Mouse (Mus musculus) E14TG2a.4 (cell line): Measurements from ENCODE around the gene Podxl2.

Experiments used
- H3K27me3 ChIP-seq: 2 replicates; pipeline ENCODE4 v1.6.1; 2014; ENCODE audit warnings: low read length, control low read depth; ENCODE audit not compliant: insufficient read depth
- H3K36me3 ChIP-seq: 2 replicates; pipeline ENCODE4 v1.6.1; 2014; ENCODE audit warnings: low read length, control low read depth; ENCODE audit not compliant: insufficient read depth
- H3K4me1 ChIP-seq: replicated peaks from 2 replicates; pipeline ENCODE4 v1.6.1; 2014; ENCODE audit warnings: low read depth, low read length, control low read depth
- H3K4me3 ChIP-seq: replicated peaks from 2 replicates; pipeline ENCODE4 v1.5.1; 2014; ENCODE audit warnings: mild to moderate bottlenecking, low read length
- H3K9me3 ChIP-seq: 2 replicates; pipeline ENCODE4 v1.6.1; 2014; ENCODE audit warnings: low read length, control low read depth
- CTCF ChIP-seq: conservative IDR thresholded peaks from 2 replicates; pipeline ENCODE4 v1.5.1; 2014; ENCODE audit warnings: low read length
- NANOG ChIP-seq: IDR thresholded peaks from 2 replicates; pipeline ENCODE4 v1.6.1; 2014; ENCODE audit warnings: borderline replicate concordance, low read length, mixed read lengths
- POU5F1 ChIP-seq: IDR thresholded peaks from 2 replicates; pipeline ENCODE4 v1.6.1; 2014; ENCODE audit warnings: low read length, borderline replicate concordance

Podxl2 gene

GRCm38 (mm10) chr6:88844901-88845565 lies 29.8 kb downstream of the Podxl2 start:
- Histone ChIP-seq H3K9me3 (no peaks in the 10 kb centered on the region), H3K4me3 (no peak overlapping the region), H3K27me3 (no peaks in the 10 kb centered on the region), H3K36me3 (no peaks in the 10 kb centered on the region), H3K4me1 (peaks cover 57% of the 10 kb centered on the region)
- TF ChIP-seq NANOG (no peak), CTCF (no peak), POU5F1 (no peak)

GRCm38 (mm10) chr6:88843781-88844725 lies 30.8 kb downstream of the Podxl2 start:
- H3K36me3 ChIP-seq = peaks cover 3% of the 10 kb centered on the region
- peak overlapping the region; percentile 98; the same call in 1 of the 2 replicates for H3K4me3 ChIP-seq
- H3K4me1 ChIP-seq = peaks cover 58% of the 10 kb centered on the region
- H3K27me3 ChIP-seq = no peaks in the 10 kb centered on the region
- no peaks in the 10 kb centered on the region for H3K9me3 ChIP-seq
- no peak for TF ChIP-seq POU5F1
- TF ChIP-seq NANOG = no peak
- no peak for TF ChIP-seq CTCF

- Histone ChIP-seq H3K27me3 (no peaks in the 10 kb centered on the region), H3K4me3 (peak overlapping the region; percentile 98), H3K36me3 (peaks cover 11% of the 10 kb centered on the region), H3K9me3 (no peaks in the 10 kb centered on the region), H3K4me1 (peaks cover 60% of the 10 kb centered on the region)
- TF ChIP-seq NANOG = no peak
- no peak for TF ChIP-seq CTCF
- TF ChIP-seq POU5F1 = no peak
These were observed 31.6 kb downstream of the Podxl2 start for GRCm38 (mm10) chr6:88843241-88843640.

- peaks cover 64% of the 10 kb centered on the region for H3K4me1 ChIP-seq
- H3K27me3 ChIP-seq = no peaks in the 10 kb centered on the region
- no peaks in the 10 kb centered on the region for H3K9me3 ChIP-seq
- no peak for TF ChIP-seq CTCF
- no peak for TF ChIP-seq POU5F1
- TF ChIP-seq NANOG = no peak
- H3K4me3 ChIP-seq = peak overlapping the region; percentile 98
- peaks cover 16% of the 10 kb centered on the region for H3K36me3 ChIP-seq
These were observed 32.1 kb downstream of the Podxl2 start for GRCm38 (mm10) chr6:88842731-88843151.

GRCm38 (mm10) chr6:88841781-88842689 lies 32.8 kb downstream of the Podxl2 start, which contains the start of gene Abtb1:
Abtb1 (minus strand) TSS chr6:88841984.
- no peak for TF ChIP-seq NANOG
- no peak for TF ChIP-seq CTCF
- Histone ChIP-seq H3K4me1 (peaks cover 64% of the 10 kb centered on the region), H3K36me3 (peaks cover 23% of the 10 kb centered on the region), H3K4me3 (peak within 1 kb of the TSS; percentile 98), H3K27me3 (no peaks in the 10 kb centered on the region), H3K9me3 (no peaks in the 10 kb centered on the region)

- peak overlapping the region; percentile 98 for H3K4me3 ChIP-seq
- H3K36me3 ChIP-seq = peaks cover 29% of the 10 kb centered on the region
These were observed 33.4 kb downstream of the Podxl2 start for GRCm38 (mm10) chr6:88841514-88841780.

GRCm38 (mm10) chr6:88840791-88841513 lies 33.9 kb downstream of the Podxl2 start:
- peak overlapping the region; percentile 98 for H3K4me3 ChIP-seq
- TF ChIP-seq NANOG = no peak
- TF ChIP-seq POU5F1 = no peak
- no peak for TF ChIP-seq CTCF
- H3K27me3 ChIP-seq = no peaks in the 10 kb centered on the region
- peaks cover 69% of the 10 kb centered on the region for H3K4me1 ChIP-seq
- no peaks in the 10 kb centered on the region for H3K9me3 ChIP-seq
- H3K36me3 ChIP-seq = peaks cover 34% of the 10 kb centered on the region

More at GRCm38 (mm10) chr6:88841514-88841780, 33.4 kb downstream of the Podxl2 start:
- TF ChIP-seq CTCF (no peak), POU5F1 (no peak), NANOG (no peak)
- no peaks in the 10 kb centered on the region for H3K9me3 ChIP-seq
- peaks cover 64% of the 10 kb centered on the region for H3K4me1 ChIP-seq
- H3K27me3 ChIP-seq = no peaks in the 10 kb centered on the region
